Mouse (Mus musculus) limb, embryonic 10.5 days (tissue): ENCODE results near the gene Gm3415. TPM values are rescaled to one million over a fixed set of nuclear protein-coding genes. Genes with fewer than 3 reads are reported as not detected.
"Not testable (repeated sequence)": the region's sequence is repeated elsewhere in the genome, so short reads cannot be mapped to it uniquely, and the experiment has no call there.

Experiments
- DNase-seq: peaks from one replicate; pipeline ENCODE4 v3.0.0-alpha.2; 2017; ENCODE audit warnings: low spot score
- H3K27ac ChIP-seq: fragments of 300-500 bp; sonication (generic); 2 replicates; pipeline ENCODE4 v1.5.1; 2016; ENCODE audit warnings: mild to moderate bottlenecking
- H3K27me3 ChIP-seq: fragments of 300-500 bp; sonication (generic); 2 replicates; pipeline ENCODE4 v1.6.1; 2016; ENCODE audit warnings: low read depth, mild to moderate bottlenecking; ENCODE audit not compliant: poor library complexity, severe bottlenecking
- H3K36me3 ChIP-seq: fragments of 300-500 bp; sonication (generic); 2 replicates; pipeline ENCODE4 v1.6.1; 2016; ENCODE audit warnings: mild to moderate bottlenecking, moderate library complexity
- H3K4me1 ChIP-seq: fragments of 300-500 bp; sonication (generic); 2 replicates; pipeline ENCODE4 v1.6.1; 2016
- H3K4me3 ChIP-seq: fragments of 300-500 bp; sonication (generic); 2 replicates; pipeline ENCODE4 v1.5.1; 2016; ENCODE audit warnings: mild to moderate bottlenecking, moderate library complexity
- H3K9me3 ChIP-seq: fragments of 300-500 bp; sonication (generic); replicated peaks from 2 replicates; pipeline ENCODE4 v1.6.1; 2016; ENCODE audit warnings: mild to moderate bottlenecking
- WGBS: fragments of 180-500 bp; shearing (Covaris S2); methylation state at CpG from one replicate; pipeline ENCODE4 v1.1.7; 2016; 5-methylcytosine and 5-hydroxymethylcytosine counted together
- polyA plus RNA-seq: library from polyadenylated mRNA; unstranded; fragments of >200 nt; fragmentation: Nextera tagmentation; extraction: Ambion mirVana; gene quantifications from 2 replicates; pipeline ENCODE4 v1.2.1, GENCODE M21; 2016

Gm3415 gene
- polyA plus RNA-seq, 1 experiment from 2014 or later, result not detected

DNA sequence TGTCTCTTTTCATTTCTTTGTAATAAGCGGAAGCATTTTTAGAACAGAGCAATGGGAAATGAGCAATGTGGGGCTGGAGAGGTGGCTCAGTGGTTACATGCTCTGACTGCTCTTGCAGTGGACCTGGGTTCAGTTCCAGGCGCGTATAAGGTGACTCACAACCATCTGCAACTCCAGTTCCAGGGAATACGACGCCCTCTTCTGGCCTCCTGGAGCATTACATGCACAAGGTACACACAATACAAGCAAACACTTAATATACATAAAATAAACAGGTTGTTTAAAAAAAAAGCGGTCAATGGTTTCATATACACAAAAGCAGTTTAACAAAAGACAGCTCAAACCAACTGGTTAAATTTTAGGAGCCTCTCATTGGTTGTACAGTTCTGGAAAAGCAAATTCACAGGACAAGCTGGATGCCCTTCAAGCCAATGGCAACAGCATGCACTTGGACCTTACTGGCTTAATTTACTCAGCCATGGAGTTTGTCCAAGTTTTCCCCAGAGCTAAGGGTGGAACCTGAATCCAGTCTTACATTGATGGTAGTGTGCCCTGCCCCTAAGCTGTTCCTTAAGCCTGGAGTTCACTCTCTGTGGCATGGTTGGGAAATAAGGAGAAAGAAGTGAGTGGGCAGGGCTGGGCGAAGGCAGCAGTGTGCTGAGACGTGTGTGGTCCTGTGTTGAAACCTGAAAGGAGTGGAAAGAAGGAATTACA is 30.6 kb downstream of the Gm3415 start:
- Histone ChIP-seq H3K9me3 (no peaks in the 10 kb centered on the region), H3K4me3 (no peak overlapping the region), H3K36me3 (no peaks in the 10 kb centered on the region), H3K4me1 (peaks cover 28% of the 10 kb centered on the region), H3K27ac (no peak overlapping the region), H3K27me3 (peaks cover 43% of the 10 kb centered on the region)
- no peak for DNase-seq
- 73% methylated on average over 8 of the region's 8 CpGs for WGBS

DNA sequence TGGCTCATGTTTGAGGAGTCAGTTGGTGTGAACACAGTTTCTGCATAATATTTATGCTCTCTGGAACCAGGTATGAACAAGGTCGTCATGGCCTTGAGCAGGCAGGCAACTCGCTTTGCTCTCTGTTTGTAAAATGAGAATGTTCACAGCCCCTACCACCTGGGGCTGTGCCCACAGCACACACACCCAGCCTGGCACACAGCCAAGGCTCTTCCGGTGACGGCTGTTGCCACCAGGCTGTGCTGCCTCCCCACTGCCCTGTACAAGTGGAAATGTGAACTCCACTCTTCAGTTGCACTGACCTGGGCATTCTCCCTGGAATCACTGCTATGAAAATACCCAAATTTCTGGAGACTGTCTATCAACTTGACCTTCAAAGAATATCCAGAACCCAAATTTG is 35.1 kb downstream of the Gm3415 start:
- DNase-seq, result no peak
- Histone ChIP-seq H3K4me1 (peaks cover 8% of the 10 kb centered on the region), H3K9me3 (no peaks in the 10 kb centered on the region), H3K27ac (no peak overlapping the region), H3K4me3 (no peak overlapping the region), H3K27me3 (peaks cover 10% of the 10 kb centered on the region), H3K36me3 (no peaks in the 10 kb centered on the region)
- 85% methylated on average over 4 of the region's 4 CpGs for WGBS

DNA sequence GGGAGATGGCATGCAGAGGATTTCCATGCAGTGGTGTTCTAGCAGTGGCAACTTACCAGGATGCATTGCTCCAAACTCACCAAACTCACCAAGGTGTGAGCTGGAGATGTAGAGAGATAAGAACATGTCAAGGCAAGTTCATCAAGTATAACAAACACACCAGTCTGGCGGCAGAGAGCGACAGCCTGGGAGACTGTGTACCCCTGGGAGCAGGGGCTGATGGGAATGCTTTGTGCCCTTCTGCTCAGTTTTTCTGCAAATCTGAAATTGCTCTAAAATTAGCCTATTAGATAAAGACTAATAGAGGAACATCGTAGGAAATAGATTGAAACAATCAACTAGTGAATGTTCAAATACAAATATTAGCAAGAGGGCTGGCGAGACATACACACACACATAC is 35.7 kb downstream of the Gm3415 start:
- Histone ChIP-seq H3K27ac (no peak overlapping the region), H3K27me3 (0 out of 2 replicates have a peak, but pooled peaks cover 3% of the 10 kb centered on the region)
- WGBS, result 96% methylated on average over 4 of the region's 4 CpGs

DNA sequence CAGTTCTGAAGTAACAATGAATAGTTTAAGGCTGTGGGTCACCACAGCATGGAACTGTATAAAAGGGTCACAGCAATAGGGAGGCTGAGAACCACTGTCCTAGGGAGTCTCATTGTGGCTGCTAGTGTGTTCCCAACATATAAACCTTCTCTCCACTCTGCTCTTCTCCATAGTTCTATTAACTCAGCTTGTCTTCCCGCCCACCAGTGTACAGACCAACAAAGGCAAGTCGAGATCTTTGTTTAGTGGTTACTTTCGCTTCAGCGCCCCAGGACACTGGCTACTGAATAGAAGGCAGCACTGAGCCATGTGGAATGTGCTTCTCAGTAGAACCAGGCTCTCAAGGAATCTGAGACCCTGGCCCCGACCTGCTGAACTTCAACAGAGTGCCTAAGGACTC is 36.6 kb downstream of the Gm3415 start:
- Histone ChIP-seq H3K27me3 (no peaks in the 10 kb centered on the region), H3K36me3 (no peaks in the 10 kb centered on the region), H3K27ac (no peak overlapping the region), H3K9me3 (no peaks in the 10 kb centered on the region), H3K4me1 (peaks cover 5% of the 10 kb centered on the region; the same call in 1 of the 2 replicates), H3K4me3 (no peak overlapping the region)
- no peak for DNase-seq
- WGBS, result 78% methylated on average over 5 of the region's 5 CpGs

More for the DNA sequence above, 35.7 kb downstream of the Gm3415 start:
- H3K4me1 ChIP-seq, result peaks cover 5% of the 10 kb centered on the region; the same call in 1 of the 2 replicates
- H3K9me3 ChIP-seq, result no peaks in the 10 kb centered on the region
- no peak overlapping the region for H3K4me3 ChIP-seq
- DNase-seq, result no peak
- no peaks in the 10 kb centered on the region for H3K36me3 ChIP-seq

DNA sequence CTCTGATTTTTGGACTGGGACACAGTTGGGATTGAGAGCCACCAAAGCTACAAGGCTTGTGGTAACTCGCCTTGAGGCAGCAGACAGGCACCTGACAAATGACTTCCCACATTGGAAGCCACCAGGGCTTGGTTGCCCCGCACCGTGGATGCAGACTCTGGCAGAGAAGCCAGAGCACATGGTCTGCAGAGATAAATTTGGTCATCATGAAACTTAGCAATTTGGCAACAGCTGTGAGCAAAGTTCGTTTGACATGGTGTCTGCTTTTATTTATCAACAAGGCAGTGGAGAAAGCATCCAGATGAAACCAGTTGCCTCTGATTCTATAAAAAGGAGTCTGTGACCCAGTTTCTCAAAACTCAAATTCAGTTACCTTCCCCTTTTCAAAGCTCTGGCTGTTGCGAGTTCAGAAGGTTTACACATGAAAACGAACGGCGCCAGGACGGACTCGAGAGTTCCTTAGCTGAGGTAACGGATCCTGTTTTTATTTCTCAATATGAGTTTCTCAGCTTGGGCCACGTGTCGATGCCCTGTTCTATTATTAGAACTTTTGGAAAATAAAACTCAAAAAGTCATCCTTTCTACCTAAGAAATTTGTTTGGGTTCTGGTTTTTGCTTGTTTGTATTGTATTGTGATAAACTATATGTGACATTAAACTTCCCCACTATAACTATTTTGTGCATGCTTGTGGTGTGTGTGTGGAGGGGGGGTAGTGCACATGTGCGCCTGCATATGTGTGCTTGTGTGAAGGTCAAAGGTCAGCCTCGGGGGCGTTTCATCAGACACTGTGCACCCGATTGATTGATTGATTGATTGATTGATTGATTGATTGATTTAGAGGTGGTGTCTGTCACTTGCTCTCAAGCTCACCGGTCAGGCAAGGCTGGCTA is 40.9 kb downstream of the Gm3415 start:
- H3K27me3 ChIP-seq, result no peaks in the 10 kb centered on the region
- H3K36me3 ChIP-seq, result no peaks in the 10 kb centered on the region
- WGBS, result 79% methylated on average over 18 of the region's 18 CpGs
- H3K4me3 ChIP-seq, result no peak overlapping the region
- no peak for DNase-seq
- no peaks in the 10 kb centered on the region for H3K4me1 ChIP-seq
- H3K9me3 ChIP-seq, result no peaks in the 10 kb centered on the region
- H3K27ac ChIP-seq, result no peak overlapping the region

DNA sequence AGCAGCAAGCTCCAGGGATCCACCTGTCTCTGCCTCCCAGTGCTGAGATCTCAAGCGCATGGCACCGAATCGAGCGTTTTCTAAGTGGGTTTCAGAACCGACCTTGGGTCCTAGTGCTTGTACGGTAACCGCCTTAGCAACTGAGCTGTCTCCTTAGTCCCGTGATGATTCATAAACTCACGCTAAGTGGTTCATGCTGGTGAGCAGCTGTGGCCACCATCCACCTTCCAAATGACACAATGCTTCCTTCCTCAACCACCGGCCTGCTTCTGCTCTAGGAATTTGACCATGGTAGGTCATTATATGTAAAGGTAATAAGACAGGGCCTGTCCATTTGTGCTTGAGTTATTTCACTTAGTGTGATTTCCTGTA is 41.6 kb downstream of the Gm3415 start:
- H3K4me3 ChIP-seq, result no peak overlapping the region
- no peak for DNase-seq
- H3K4me1 ChIP-seq, result no peaks in the 10 kb centered on the region
- no peaks in the 10 kb centered on the region for H3K27me3 ChIP-seq
- 92% methylated on average over 10 of the region's 10 CpGs for WGBS
- H3K9me3 ChIP-seq, result no peaks in the 10 kb centered on the region
- no peaks in the 10 kb centered on the region for H3K36me3 ChIP-seq
- no peak overlapping the region for H3K27ac ChIP-seq

DNA sequence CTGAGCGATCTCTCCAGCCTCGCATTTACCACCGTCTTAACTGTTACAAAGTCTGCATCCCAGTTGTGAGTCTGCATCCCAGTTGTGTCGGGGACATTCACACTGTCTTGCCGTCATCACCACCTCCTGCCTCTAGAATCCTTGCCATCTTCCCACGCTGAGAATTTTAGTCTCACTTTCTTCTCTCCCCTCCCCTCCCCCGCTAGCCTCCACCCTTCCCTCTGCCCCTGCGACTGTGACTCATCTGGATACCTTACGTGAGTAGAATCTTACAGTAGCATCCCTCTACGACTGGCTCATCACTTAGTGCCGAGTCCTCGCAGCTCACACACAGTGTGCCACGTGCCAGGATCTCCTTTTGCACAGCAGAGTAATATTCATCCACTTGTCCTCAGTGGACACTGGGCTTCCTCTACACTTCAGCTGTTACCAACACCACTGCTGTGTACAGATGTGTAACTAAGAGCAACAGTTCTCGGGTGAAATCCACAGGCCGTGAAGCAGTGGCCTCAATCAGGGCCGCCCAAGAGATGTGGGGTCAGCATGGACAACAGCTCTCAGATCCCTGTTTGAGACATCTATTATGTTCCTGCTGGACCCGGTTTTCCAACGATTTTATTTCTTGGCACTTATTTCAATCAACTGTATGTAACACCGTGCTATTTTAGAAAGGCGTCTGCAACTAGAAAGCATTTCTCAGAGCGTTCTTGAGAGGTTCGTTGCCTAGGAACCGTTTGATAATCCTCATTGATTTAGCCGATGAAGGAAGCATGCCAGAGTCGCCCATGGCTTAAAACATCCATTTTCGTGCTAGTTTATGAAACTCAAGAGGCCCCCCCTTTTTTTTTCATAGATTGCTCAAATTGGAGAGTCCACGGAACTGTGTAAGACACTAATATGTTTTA is 42.5 kb downstream of the Gm3415 start:
- WGBS, result 94% methylated on average over 27 of the region's 27 CpGs
- Histone ChIP-seq H3K9me3 (no peaks in the 10 kb centered on the region), H3K36me3 (no peaks in the 10 kb centered on the region), H3K4me1 (no peaks in the 10 kb centered on the region), H3K27me3 (no peaks in the 10 kb centered on the region), H3K4me3 (no peak overlapping the region), H3K27ac (no peak overlapping the region)
- no peak for DNase-seq

DNA sequence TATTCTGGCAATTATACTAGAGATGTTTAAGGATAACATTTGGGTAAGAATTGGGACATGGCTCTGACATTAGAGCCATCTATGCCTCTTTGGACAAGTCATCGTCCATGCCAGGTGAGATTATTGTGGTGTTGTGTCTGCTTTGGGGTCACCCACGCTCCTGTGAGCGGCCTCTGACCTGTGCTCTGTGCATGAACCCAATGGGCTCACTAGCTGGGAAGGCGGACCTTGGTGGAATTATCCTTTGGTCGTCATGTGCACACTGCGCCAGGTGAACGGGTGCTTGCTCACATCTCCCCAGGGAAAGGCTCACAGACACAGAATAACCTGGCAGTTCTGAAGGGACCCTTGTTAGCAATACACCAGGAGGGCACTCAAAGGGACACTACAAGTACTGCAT is 43.3 kb downstream of the Gm3415 start:
- not testable (repeated sequence) for H3K4me1 ChIP-seq, DNase-seq, H3K27ac ChIP-seq, H3K27me3 ChIP-seq, H3K4me3 ChIP-seq, H3K36me3 ChIP-seq, H3K9me3 ChIP-seq
- WGBS, result 91% methylated on average over 7 of the region's 7 CpGs

DNA sequence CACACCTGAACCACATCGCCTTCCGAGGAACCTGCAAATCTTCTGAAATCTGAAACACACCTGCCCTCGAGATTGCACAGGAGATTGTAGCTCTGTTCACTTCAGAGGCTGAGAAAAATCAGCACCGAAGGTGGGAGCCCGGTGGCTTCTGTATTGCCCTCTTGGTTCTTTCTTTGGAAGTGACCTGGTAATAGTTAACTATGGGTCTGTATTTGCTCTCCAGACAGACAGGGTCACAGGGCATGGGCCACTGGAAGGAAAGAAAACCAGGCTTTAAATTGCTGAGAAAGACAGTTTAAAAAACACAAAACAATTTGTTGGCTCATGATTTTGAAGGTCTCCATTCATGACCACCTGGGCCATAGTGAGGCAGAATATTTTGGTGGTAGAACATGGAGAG is 44.0 kb downstream of the Gm3415 start:
- H3K36me3 ChIP-seq, result no peaks in the 10 kb centered on the region
- DNase-seq, result no peak
- WGBS, result 83% methylated on average over 5 of the region's 5 CpGs
- no peak overlapping the region for H3K4me3 ChIP-seq
- no peaks in the 10 kb centered on the region for H3K4me1 ChIP-seq
- no peaks in the 10 kb centered on the region for H3K27me3 ChIP-seq
- H3K9me3 ChIP-seq, result no peaks in the 10 kb centered on the region
- H3K27ac ChIP-seq, result no peak overlapping the region

DNA sequence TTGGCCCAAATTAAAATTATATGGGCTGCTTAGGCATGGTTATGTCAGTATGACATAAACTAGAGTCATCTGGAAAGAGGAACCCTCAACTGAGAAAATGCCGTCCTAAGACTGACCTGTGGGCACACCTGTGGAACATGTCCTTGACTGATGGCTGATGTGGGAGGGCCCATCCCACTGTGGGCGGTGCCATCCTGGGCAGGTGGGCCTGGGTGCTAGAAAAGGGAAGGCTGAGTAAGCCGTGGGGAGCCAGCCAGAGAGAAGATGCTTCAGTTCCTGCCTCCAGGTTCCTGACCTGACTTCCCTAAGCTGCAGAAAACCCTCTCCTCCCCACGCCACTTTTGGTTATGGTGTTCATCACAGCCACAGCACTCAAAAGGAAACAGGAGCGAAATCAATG is 50.3 kb downstream of the Gm3415 start:
- Histone ChIP-seq H3K4me3 (no peak overlapping the region), H3K36me3 (no peaks in the 10 kb centered on the region), H3K27me3 (no peaks in the 10 kb centered on the region), H3K9me3 (no peaks in the 10 kb centered on the region), H3K27ac (no peak overlapping the region), H3K4me1 (peaks cover 14% of the 10 kb centered on the region)
- DNase-seq, result no peak
- WGBS, result 71% methylated on average over 5 of the region's 5 CpGs

DNA sequence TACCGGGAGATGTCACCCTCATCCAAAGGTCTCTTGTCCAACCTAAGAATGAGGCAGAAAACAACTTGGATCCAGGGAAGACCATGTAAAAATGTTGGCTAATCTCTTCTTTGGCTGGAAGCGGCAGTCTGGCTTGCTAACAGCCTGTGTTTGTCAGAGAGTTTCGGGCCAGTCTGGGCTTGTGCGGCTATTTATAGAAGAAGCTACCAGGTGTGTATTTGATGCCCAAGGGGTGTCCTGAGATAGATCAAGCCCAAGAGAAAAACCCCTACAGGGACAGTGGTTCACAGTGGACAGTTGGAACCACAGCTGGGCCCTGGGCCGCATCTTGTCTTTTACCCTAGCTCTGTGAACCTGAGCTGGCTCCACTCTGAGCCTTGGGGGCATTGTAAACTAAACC is 51.0 kb downstream of the Gm3415 start:
- no peak overlapping the region for H3K27ac ChIP-seq
- DNase-seq, result no peak
- H3K27me3 ChIP-seq, result no peaks in the 10 kb centered on the region
- no peaks in the 10 kb centered on the region for H3K9me3 ChIP-seq
- peaks cover 21% of the 10 kb centered on the region for H3K4me1 ChIP-seq
- H3K36me3 ChIP-seq, result no peaks in the 10 kb centered on the region
- 89% methylated on average over 5 of the region's 5 CpGs for WGBS
- no peak overlapping the region for H3K4me3 ChIP-seq

DNA sequence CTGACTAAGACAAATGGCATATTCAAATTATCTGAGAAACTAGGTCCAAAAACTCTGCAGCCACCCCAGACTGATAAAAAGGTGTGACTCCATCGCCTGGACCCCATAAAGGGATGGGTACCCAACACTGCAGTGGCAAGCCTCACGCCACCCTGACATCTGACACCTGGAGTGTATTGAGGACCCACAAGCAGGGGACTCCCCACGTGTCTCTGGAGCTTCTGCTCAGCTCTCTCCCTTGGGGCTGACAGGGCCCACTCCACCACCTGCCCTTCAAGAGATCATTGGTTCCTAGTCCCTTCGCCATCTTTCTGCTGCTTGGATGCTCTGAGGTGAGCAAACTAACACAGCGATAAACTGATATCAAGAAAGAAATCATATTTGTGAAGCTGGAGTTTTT is 51.9 kb downstream of the Gm3415 start:
- no peak overlapping the region for H3K27ac ChIP-seq
- 66% methylated on average over 5 of the region's 5 CpGs for whole genome bisulfite sequencing

More for the DNA sequence above, 51.9 kb downstream of the Gm3415 start:
- Histone ChIP-seq H3K36me3 (no peaks in the 10 kb centered on the region), H3K27me3 (no peaks in the 10 kb centered on the region), H3K4me3 (no peak overlapping the region), H3K4me1 (peaks cover 26% of the 10 kb centered on the region), H3K9me3 (no peaks in the 10 kb centered on the region)
- DNase-seq, result no peak
